In the genomic region with DNA sequence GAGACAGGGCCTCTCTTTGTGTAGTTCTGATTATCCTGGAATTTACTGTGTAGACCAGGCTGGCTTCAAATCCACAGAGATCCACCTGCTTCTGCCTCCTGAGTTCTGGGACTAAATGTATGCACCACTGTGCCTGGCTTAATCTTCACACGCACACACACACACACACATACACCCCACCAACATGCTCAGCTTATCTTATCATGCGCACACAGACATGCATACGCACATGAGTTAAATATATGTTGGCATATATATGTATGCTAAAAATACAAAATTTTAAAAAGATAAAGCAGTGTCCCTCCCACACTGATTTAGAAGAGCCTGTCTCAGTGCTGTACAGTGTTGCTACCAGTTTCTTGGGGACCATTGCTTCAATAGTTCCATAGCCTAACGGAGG, we compare ENCODE assay signal across 23 mouse cellular contexts. TPM values are rescaled to one million over a fixed set of nuclear protein-coding genes. Genes with fewer than 3 reads are reported as not detected.
DNase-seq lines count a peak whose midpoint lies in the region; ATAC-seq lines count a peak whose summit lies in the region.
"Had no signal": no experiment of that assay in that cellular context is flagged by ENCODE, and none has a peak within 500 bp of the region (broad histone marks: within the 10 kb centered on the region; RNA-seq: fewer than 3 reads in every experiment).

No protein-coding gene starts in this region.

- peaks cover 67% of the 10 kb centered on the region for H3K36me3 ChIP-seq in heart, embryonic 12.5 days
- peaks cover 24% of the 10 kb centered on the region for H3K36me3 ChIP-seq in liver, embryonic 11.5 days (ENCODE audit: control insufficient read depth, insufficient read depth, low read length)

- no peaks in the 10 kb centered on the region for H3K27me3 ChIP-seq in heart, embryonic 12.5 days (replicated peaks)
- no peaks in the 10 kb centered on the region for H3K27me3 ChIP-seq in liver, embryonic 11.5 days (replicated peaks; ENCODE audit: control insufficient read depth, insufficient read depth, low read length)
- H3K27me3 ChIP-seq: neural tube, embryonic 15.5 days had no signal

- intact Hi-C loops in gastrocnemius, postnatal 14 days (cut with DNase I; ENCODE audit: low total_unique reads): no loop called here

- H3K4me2 ChIP-seq in heart, embryonic 12.5 days: no peak overlapping the region
- H3K4me2 ChIP-seq in liver, embryonic 11.5 days: no peak overlapping the region
- H3K4me2 ChIP-seq: neural tube, embryonic 15.5 days had no signal

- no peak overlapping the region for H3K4me3 ChIP-seq in heart, embryonic 12.5 days
- no peak overlapping the region for H3K4me3 ChIP-seq in liver, embryonic 11.5 days (ENCODE audit: low read depth, low read length)
- H3K4me3 ChIP-seq: embryonic facial prominence, embryonic 10.5 days; heart, embryonic 10.5 days; neural tube, embryonic 15.5 days had no signal

- no peaks in the 10 kb centered on the region; the same call in 1 of the 2 replicates for H3K9me3 ChIP-seq in heart, embryonic 12.5 days (replicated peaks)
- no peaks in the 10 kb centered on the region for H3K9me3 ChIP-seq in liver, embryonic 11.5 days (ENCODE audit: control insufficient read depth, low read length)
- H3K9me3 ChIP-seq: embryonic facial prominence, embryonic 10.5 days; heart, embryonic 10.5 days; neural tube, embryonic 15.5 days had no signal

- peak; percentile 49; the same call in 1 of the 2 replicates for ATAC-seq in heart, embryonic 12.5 days (ENCODE audit: insufficient number of reproducible peaks, low FRiP score)
- ATAC-seq in liver, embryonic 11.5 days (replicated peaks; ENCODE audit: low FRiP score): peak; percentile 92
- peak; percentile 95 for ATAC-seq in megakaryocyte progenitor cell, adult 5-6 weeks (replicated peaks; ENCODE audit: poor library complexity)
- ATAC-seq: activated CD4-positive, CD25-positive, alpha-beta regulatory T cell, adult 4 months; forebrain, embryonic 14.5 days; midbrain, embryonic 16.5 days had no signal

- no peak for DNase-seq in heart, adult 9 months (ENCODE audit: low spot score in 2 of 2)
- DNase-seq in c-Kit-positive CD71-positive TER-119-negative erythroid progenitor cells, embryonic 14.5 days (ENCODE audit: low read depth): peak; percentile 52
- no peak for DNase-seq in liver, embryonic 11.5 days (ENCODE audit: low spot score)
- DNase-seq in embryo, embryonic 10 days (ENCODE audit: low spot score): no peak
- no peak for DNase-seq in adrenal gland, postnatal 14 days
- no peak for DNase-seq in gastrocnemius, postnatal 14 days
- DNase-seq: adrenal gland, postnatal 25 days; cerebellum, adult 2 months; cerebellum, postnatal 36 days; gastrocnemius, postnatal 25 days; heart, postnatal 10 days; kidney, adult 8-10 months; kidney, postnatal 14 days; lung, postnatal 10 days; retina, postnatal 1 day had no signal

- no peak overlapping the region for H3K9ac ChIP-seq in heart, embryonic 12.5 days
- H3K9ac ChIP-seq in liver, embryonic 11.5 days (ENCODE audit: low read depth, low read length): no peak overlapping the region
- H3K9ac ChIP-seq: neural tube, embryonic 15.5 days had no signal

- H3K27ac ChIP-seq in heart, embryonic 12.5 days (ENCODE audit: poor library complexity, severe bottlenecking): no peak overlapping the region
- no peak overlapping the region for H3K27ac ChIP-seq in liver, embryonic 11.5 days (ENCODE audit: low read depth, low read length)
- H3K27ac ChIP-seq: embryonic facial prominence, embryonic 10.5 days; heart, embryonic 10.5 days; neural tube, embryonic 15.5 days had no signal

- H3K4me1 ChIP-seq in heart, embryonic 12.5 days (replicated peaks): peaks cover 30% of the 10 kb centered on the region
- peaks cover 13% of the 10 kb centered on the region; the same call in 1 of the 2 replicates for H3K4me1 ChIP-seq in liver, embryonic 11.5 days (replicated peaks; ENCODE audit: control insufficient read depth, insufficient read depth, low read length)
- H3K4me1 ChIP-seq: embryonic facial prominence, embryonic 10.5 days had no signal

- 87% methylated on average over 4 of the region's 4 CpGs for WGBS in heart, embryonic 12.5 days
- WGBS in liver, embryonic 11.5 days: 71% methylated on average over 4 of the region's 4 CpGs

RNA-seq across cellular contexts. Expression of gene Zbed4, which starts 10.1 kb away (rescaled TPM):
- polyA plus RNA-seq in heart, embryonic 12.5 days (2016; fragmentation: Nextera tagmentation; extraction: Ambion mirVana): 18.9 and 20.5 TPM in 2 replicates
- polyA plus RNA-seq in liver, embryonic 11.5 days (2014; fragmentation: Nextera tagmentation; extraction: Ambion mirVana): 26.4 and 31.9 TPM in 2 replicates
- 47.6 and 58.2 TPM in 2 replicates for total RNA-seq in megakaryocyte progenitor cell, adult 5-6 weeks (2015)
- 54.5 and 59.6 TPM in 2 replicates for total RNA-seq in megakaryocyte progenitor cell, adult 5-6 weeks (2017)
- 11.4 and 12.5 TPM in 2 replicates for total RNA-seq in adrenal gland, postnatal 14 days (2021)
- total RNA-seq in gastrocnemius, postnatal 14 days (2021): 1 to 10 TPM; 5.8 to 8.1 TPM

RNA-seq across cellular contexts. Expression of gene Brd1, which starts 27.5 kb away (rescaled TPM):
- 12.9 and 15.1 TPM in 2 replicates for polyA plus RNA-seq in heart, embryonic 12.5 days (2016; fragmentation: Nextera tagmentation; extraction: Ambion mirVana)
- polyA plus RNA-seq in liver, embryonic 11.5 days (2014; fragmentation: Nextera tagmentation; extraction: Ambion mirVana): 13.4 and 15.9 TPM in 2 replicates
- 31.9 and 32.1 TPM in 2 replicates for total RNA-seq in megakaryocyte progenitor cell, adult 5-6 weeks (2015)
- 49.4 and 52.8 TPM in 2 replicates for total RNA-seq in megakaryocyte progenitor cell, adult 5-6 weeks (2017)
- total RNA-seq in adrenal gland, postnatal 14 days (2021): 51.4 and 55.0 TPM in 2 replicates
- 10 to 100 TPM; 21.3 to 22.6 TPM for total RNA-seq in gastrocnemius, postnatal 14 days (2021)

RNA-seq across cellular contexts. Expression of gene Alg12, which starts 57.6 kb away (rescaled TPM):
- 9.3 and 9.4 TPM in 2 replicates for polyA plus RNA-seq in heart, embryonic 12.5 days (2016; fragmentation: Nextera tagmentation; extraction: Ambion mirVana)
- 13.9 and 14.2 TPM in 2 replicates for polyA plus RNA-seq in liver, embryonic 11.5 days (2014; fragmentation: Nextera tagmentation; extraction: Ambion mirVana)
- total RNA-seq in megakaryocyte progenitor cell, adult 5-6 weeks (2015): 10.9 and 18.2 TPM in 2 replicates
- total RNA-seq in megakaryocyte progenitor cell, adult 5-6 weeks (2017): 7.9 and 10.3 TPM in 2 replicates
- 14.3 and 14.8 TPM in 2 replicates for total RNA-seq in adrenal gland, postnatal 14 days (2021)
- 1 to 10 TPM; 4.9 to 5.4 TPM for total RNA-seq in gastrocnemius, postnatal 14 days (2021)

RNA-seq across cellular contexts. Expression of gene Creld2, which starts 57.9 kb away (rescaled TPM):
- polyA plus RNA-seq in heart, embryonic 12.5 days (2016; fragmentation: Nextera tagmentation; extraction: Ambion mirVana): 61.9 and 66.4 TPM in 2 replicates
- 107 and 109 TPM in 2 replicates for polyA plus RNA-seq in liver, embryonic 11.5 days (2014; fragmentation: Nextera tagmentation; extraction: Ambion mirVana)
- 65.2 and 68.1 TPM in 2 replicates for total RNA-seq in megakaryocyte progenitor cell, adult 5-6 weeks (2015)
- total RNA-seq in megakaryocyte progenitor cell, adult 5-6 weeks (2017): 117 and 124 TPM in 2 replicates
- 33.0 and 35.0 TPM in 2 replicates for total RNA-seq in adrenal gland, postnatal 14 days (2021)
- total RNA-seq in gastrocnemius, postnatal 14 days (2021): 10 to 100 TPM in 1 of 2 experiments, 1 to 10 TPM in 1; 8.9 to 11.4 TPM
